Mouse (Mus musculus) lung, embryonic 16.5 days (tissue): ENCODE data around the gene Tmem135. TPM values are rescaled to one million over a fixed set of nuclear protein-coding genes. Genes with fewer than 3 reads are reported as not detected.

Experiments used
- ATAC-seq: fragments of 200-750 bp; cut with Nextera tagmentation; 2 replicates; pipeline ENCODE4 v1.8.0; 2017; ENCODE audit warnings: low read depth, mild to moderate bottlenecking, moderate library complexity
- H3K27ac ChIP-seq: fragments of 300-500 bp; sonication (generic); 2 replicates; pipeline ENCODE4 v1.5.1; 2014; ENCODE audit warnings: mild to moderate bottlenecking, control low read depth, low read length
- H3K27me3 ChIP-seq: fragments of 300-500 bp; sonication (generic); 2 replicates; pipeline ENCODE4 v1.6.1; 2014; ENCODE audit warnings: low read depth, low read length, mixed read lengths; ENCODE audit not compliant: control insufficient read depth, insufficient read depth
- H3K36me3 ChIP-seq: fragments of 300-500 bp; sonication (generic); 2 replicates; pipeline ENCODE4 v1.6.1; 2014; ENCODE audit warnings: low read length; ENCODE audit not compliant: control insufficient read depth, insufficient read depth
- H3K4me1 ChIP-seq: fragments of 300-500 bp; sonication (generic); replicated peaks from 2 replicates; pipeline ENCODE4 v1.6.1; 2014; ENCODE audit warnings: low read length, mixed read lengths; ENCODE audit not compliant: control insufficient read depth, insufficient read depth
- H3K4me2 ChIP-seq: fragments of 300-500 bp; sonication (generic); 2 replicates; pipeline ENCODE4 v1.6.1; 2014; ENCODE audit warnings: low read depth, low read length, control low read depth
- H3K4me3 ChIP-seq: fragments of 300-500 bp; sonication (generic); 2 replicates; pipeline ENCODE4 v1.5.1; 2014; ENCODE audit warnings: mild to moderate bottlenecking, low read length, control low read depth
- H3K9ac ChIP-seq: fragments of 300-500 bp; sonication (generic); 2 replicates; pipeline ENCODE4 v1.6.1; 2014; ENCODE audit warnings: low read length, control low read depth
- H3K9me3 ChIP-seq: fragments of 300-500 bp; sonication (generic); 2 replicates; pipeline ENCODE4 v1.6.1; 2016; ENCODE audit warnings: low read length; ENCODE audit not compliant: control insufficient read depth
- WGBS: fragments of 180-500 bp; shearing (Covaris S2); extraction: QIAGEN DNeasy Blood & Tissue Kit; methylation state at CpG from one replicate; pipeline ENCODE4 v1.1.7; 2014; 5-methylcytosine and 5-hydroxymethylcytosine counted together
- polyA plus RNA-seq: library from polyadenylated mRNA; unstranded; fragments of >200 nt; fragmentation: Nextera tagmentation; extraction: Ambion mirVana; gene quantifications from 2 replicates; pipeline ENCODE4 v1.2.1, GENCODE M21; 2015

Tmem135 gene
- polyA plus RNA-seq, 1 experiment from 2014 or later, result 29.0 TPM

GRCm38 (mm10) chr7:89247012-89247710 lies 156.9 kb downstream of the Tmem135 start:
- ATAC-seq, result no peak
- no peaks in the 10 kb centered on the region for H3K27me3 ChIP-seq
- peaks cover 9% of the 10 kb centered on the region for H3K4me1 ChIP-seq
- no peaks in the 10 kb centered on the region for H3K9me3 ChIP-seq
- no peak overlapping the region for H3K27ac ChIP-seq
- H3K4me3 ChIP-seq, result no peak overlapping the region
- no peak overlapping the region for H3K4me2 ChIP-seq
- H3K36me3 ChIP-seq, result no peaks in the 10 kb centered on the region
- no peak overlapping the region for H3K9ac ChIP-seq
- WGBS, result 91% methylated on average over 2 of the region's 2 CpGs

GRCm38 (mm10) chr7:89242565-89242964 lies 161.5 kb downstream of the Tmem135 start:
- Histone ChIP-seq H3K36me3 (0 out of 2 replicates have a peak, but pooled peaks cover 2% of the 10 kb centered on the region), H3K9me3 (no peaks in the 10 kb centered on the region), H3K4me2 (no peak overlapping the region), H3K4me3 (no peak overlapping the region), H3K27me3 (no peaks in the 10 kb centered on the region), H3K9ac (no peak overlapping the region), H3K4me1 (peaks cover 4% of the 10 kb centered on the region; the same call in 1 of the 2 replicates), H3K27ac (no peak overlapping the region)
- no peak for ATAC-seq
- whole genome bisulfite sequencing, result 81% methylated on average over 4 of the region's 4 CpGs

DNA sequence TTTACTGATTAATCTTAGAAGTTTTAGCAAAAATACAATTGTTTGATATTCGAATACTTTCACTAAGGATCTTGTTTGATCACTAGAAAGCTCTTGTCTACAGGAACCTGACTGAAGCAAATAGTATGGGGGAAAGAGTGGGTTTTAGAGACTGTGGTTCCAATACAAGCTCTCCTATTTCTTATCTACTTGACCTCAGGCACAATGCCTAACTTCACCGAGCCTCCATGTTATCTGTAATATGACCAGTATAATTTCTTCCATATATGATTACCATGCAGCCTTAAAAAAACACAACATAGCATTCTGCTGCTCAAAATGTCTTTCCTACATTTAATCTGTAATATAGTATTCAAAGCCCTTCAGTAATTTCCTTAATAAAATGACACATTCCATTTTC lies 161.9 kb downstream of the Tmem135 start:
- Histone ChIP-seq H3K4me3 (no peak overlapping the region), H3K9me3 (no peaks in the 10 kb centered on the region), H3K4me1 (0 out of 2 replicates have a peak, but pooled peaks cover 2% of the 10 kb centered on the region), H3K27ac (no peak overlapping the region), H3K27me3 (no peaks in the 10 kb centered on the region), H3K4me2 (no peak overlapping the region), H3K36me3 (0 out of 2 replicates have a peak, but pooled peaks cover 2% of the 10 kb centered on the region), H3K9ac (no peak overlapping the region)
- WGBS, result 65% methylated on average over 2 of the region's 2 CpGs
- no peak for ATAC-seq

GRCm38 (mm10) chr7:89239592-89239991 lies 164.4 kb downstream of the Tmem135 start:
- no peaks in the 10 kb centered on the region for H3K9me3 ChIP-seq
- H3K4me2 ChIP-seq, result no peak overlapping the region
- no peak overlapping the region for H3K4me3 ChIP-seq
- ATAC-seq, result no peak
- H3K27ac ChIP-seq, result no peak overlapping the region
- 78% methylated on average over 4 of the region's 4 CpGs for WGBS
- 0 out of 2 replicates have a peak, but pooled peaks cover 7% of the 10 kb centered on the region for H3K4me1 ChIP-seq
- H3K36me3 ChIP-seq, result 0 out of 2 replicates have a peak, but pooled peaks cover 2% of the 10 kb centered on the region
- H3K27me3 ChIP-seq, result no peaks in the 10 kb centered on the region
- no peak overlapping the region for H3K9ac ChIP-seq

- Histone ChIP-seq H3K4me3 (no peak overlapping the region), H3K9me3 (no peaks in the 10 kb centered on the region), H3K4me2 (no peak overlapping the region), H3K27me3 (no peaks in the 10 kb centered on the region), H3K9ac (no peak overlapping the region), H3K27ac (no peak overlapping the region), H3K36me3 (0 out of 2 replicates have a peak, but pooled peaks cover 2% of the 10 kb centered on the region), H3K4me1 (0 out of 2 replicates have a peak, but pooled peaks cover 7% of the 10 kb centered on the region)
- 68% methylated on average over 2 of the region's 2 CpGs for WGBS
- no peak for ATAC-seq
Observed at GRCm38 (mm10) chr7:89236592-89236991, 167.4 kb downstream of the Tmem135 start.

DNA sequence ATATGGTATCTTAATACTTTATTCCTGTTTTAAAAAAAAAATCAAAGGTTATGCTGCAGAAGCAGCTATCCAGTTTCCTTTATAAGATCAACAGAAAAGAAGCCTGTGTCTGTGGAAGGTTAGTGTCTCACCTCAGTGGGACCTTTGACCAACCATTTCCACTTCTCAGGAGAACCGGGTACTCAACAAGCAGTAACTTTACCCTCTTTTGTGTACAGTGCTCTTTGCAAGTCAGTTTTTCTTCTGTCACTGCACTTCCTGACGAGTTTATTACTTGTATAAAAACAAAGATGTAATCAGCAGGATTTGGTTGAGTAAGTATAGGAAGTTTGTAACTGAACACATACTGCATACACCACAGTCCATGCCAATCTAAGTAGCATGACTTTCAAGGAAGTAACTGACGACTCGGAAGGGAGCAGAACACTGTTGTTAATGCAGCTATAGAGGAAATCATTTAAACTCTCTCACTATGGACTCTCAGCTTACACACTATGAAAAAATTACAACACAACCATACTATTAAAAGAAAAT lies 168.0 kb downstream of the Tmem135 start:
- no peak overlapping the region for H3K27ac ChIP-seq
- WGBS, result 40% methylated on average over 4 of the region's 4 CpGs

DNA sequence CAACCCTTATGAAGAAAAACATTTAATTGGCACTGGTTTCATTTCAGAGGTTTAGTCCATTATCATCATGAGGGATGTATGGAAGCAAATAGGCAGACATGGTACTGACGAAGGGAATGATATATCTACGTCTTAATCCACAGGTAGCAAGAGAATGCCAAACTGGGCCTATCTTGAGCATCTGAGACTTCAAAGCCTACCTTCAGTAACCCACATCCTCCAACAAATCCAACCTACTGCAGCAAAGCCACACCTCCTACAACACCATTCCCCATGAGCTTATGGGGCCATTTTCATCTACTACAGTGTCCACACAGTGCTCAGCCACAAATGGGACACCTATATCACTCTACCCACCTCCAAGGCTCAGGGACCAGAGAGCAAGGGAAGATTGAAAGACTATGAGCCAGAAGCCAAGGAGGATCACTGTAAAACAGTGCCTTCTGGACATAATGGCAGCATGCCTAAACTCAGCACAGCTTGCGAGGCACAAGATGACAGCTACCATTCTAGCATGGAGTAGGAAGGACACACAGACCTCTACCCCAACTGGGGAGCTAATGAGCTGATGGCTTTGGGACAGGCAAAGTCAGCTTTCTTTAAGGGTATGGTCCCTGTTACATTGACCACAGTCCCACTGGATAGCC lies 171.4 kb downstream of the Tmem135 start:
- no peaks in the 10 kb centered on the region for H3K27me3 ChIP-seq
- H3K4me2 ChIP-seq, result no peak overlapping the region
- no peak overlapping the region for H3K4me3 ChIP-seq
- no peak overlapping the region for H3K27ac ChIP-seq
- WGBS, result 94% methylated on average over 3 of the region's 3 CpGs
- ATAC-seq, result no peak
- no peaks in the 10 kb centered on the region for H3K36me3 ChIP-seq
- H3K9ac ChIP-seq, result no peak overlapping the region
- 0 out of 2 replicates have a peak, but pooled peaks cover 8% of the 10 kb centered on the region for H3K4me1 ChIP-seq
- no peaks in the 10 kb centered on the region for H3K9me3 ChIP-seq

More for the DNA sequence above, 168.0 kb downstream of the Tmem135 start:
- no peak for ATAC-seq
- Histone ChIP-seq H3K4me3 (no peak overlapping the region), H3K36me3 (0 out of 2 replicates have a peak, but pooled peaks cover 2% of the 10 kb centered on the region), H3K4me1 (0 out of 2 replicates have a peak, but pooled peaks cover 10% of the 10 kb centered on the region), H3K4me2 (no peak overlapping the region), H3K27me3 (no peaks in the 10 kb centered on the region), H3K9me3 (no peaks in the 10 kb centered on the region), H3K9ac (no peak overlapping the region)

GRCm38 (mm10) chr7:89231200-89231790 lies 172.7 kb downstream of the Tmem135 start:
- no peaks in the 10 kb centered on the region for H3K27me3 ChIP-seq
- H3K4me3 ChIP-seq, result no peak overlapping the region
- no peak for ATAC-seq
- H3K4me1 ChIP-seq, result 0 out of 2 replicates have a peak, but pooled peaks cover 6% of the 10 kb centered on the region
- H3K27ac ChIP-seq, result no peak overlapping the region
- no peaks in the 10 kb centered on the region for H3K36me3 ChIP-seq
- no peak overlapping the region for H3K9ac ChIP-seq
- WGBS, result 87% methylated on average over 3 of the region's 3 CpGs
- H3K4me2 ChIP-seq, result no peak overlapping the region
- H3K9me3 ChIP-seq, result no peaks in the 10 kb centered on the region

- H3K9ac ChIP-seq, result no peak overlapping the region
- no peak overlapping the region for H3K27ac ChIP-seq
- no peak for ATAC-seq
- H3K9me3 ChIP-seq, result no peaks in the 10 kb centered on the region
- no peaks in the 10 kb centered on the region for H3K36me3 ChIP-seq
- no peak overlapping the region for H3K4me2 ChIP-seq
- WGBS, result 48% methylated on average over 1 of the region's 1 CpGs
- H3K4me3 ChIP-seq, result no peak overlapping the region
- H3K27me3 ChIP-seq, result no peaks in the 10 kb centered on the region
- H3K4me1 ChIP-seq, result peaks cover under 1% of the 10 kb centered on the region; the same call in 1 of the 2 replicates
Observed at GRCm38 (mm10) chr7:89222609-89223008, 181.4 kb downstream of the Tmem135 start.
